Mouse (Mus musculus) mature B cell (primary cell): ENCODE measurements around the gene Afap1l2.

Source experiments
- in situ Hi-C: fragments of 300-500 bp; cut with MboI; formaldehyde crosslinking; loops from 2 replicates; pipeline ENCODE4 v1.14.3; 2019

Afap1l2 gene

GRCm38 (mm10) chr19:56976515-56976914 lies 31.5 kb downstream of the Afap1l2 start:
- in situ Hi-C loops, result no loop called here

- in situ Hi-C loops, result no loop called here
These were observed 32.5 kb downstream of the Afap1l2 start for GRCm38 (mm10) chr19:56975502-56975901.

- in situ Hi-C loops, result no loop called here
These were observed 33.9 kb downstream of the Afap1l2 start for GRCm38 (mm10) chr19:56974159-56974558.

GRCm38 (mm10) chr19:56972768-56973167 lies 35.3 kb downstream of the Afap1l2 start:
- in situ Hi-C loops, result no loop called here

GRCm38 (mm10) chr19:56971347-56971746 lies 36.7 kb downstream of the Afap1l2 start:
- in situ Hi-C loops, result no loop called here

- in situ Hi-C loops, result no loop called here
These were observed 44.2 kb downstream of the Afap1l2 start for GRCm38 (mm10) chr19:56963876-56964275.

GRCm38 (mm10) chr19:56959601-56960000 lies 48.4 kb downstream of the Afap1l2 start:
- in situ Hi-C loops, result no loop called here

- in situ Hi-C loops, result no loop called here
These were observed 49.0 kb downstream of the Afap1l2 start for GRCm38 (mm10) chr19:56959057-56959456.

GRCm38 (mm10) chr19:56958582-56959021 lies 49.4 kb downstream of the Afap1l2 start:
- in situ Hi-C loops, result no loop called here

- in situ Hi-C loops, result no loop called here
These were observed 50.0 kb downstream of the Afap1l2 start for GRCm38 (mm10) chr19:56958011-56958410.

- in situ Hi-C loops, result no loop called here
These were observed 52.2 kb downstream of the Afap1l2 start for GRCm38 (mm10) chr19:56955568-56956513.

- in situ Hi-C loops, result no loop called here
These were observed 53.2 kb downstream of the Afap1l2 start for GRCm38 (mm10) chr19:56954857-56955256.

GRCm38 (mm10) chr19:56953856-56954255 lies 54.2 kb downstream of the Afap1l2 start:
- in situ Hi-C loops, result no loop called here

GRCm38 (mm10) chr19:56950818-56951217 lies 57.2 kb downstream of the Afap1l2 start:
- in situ Hi-C loops, result no loop called here

GRCm38 (mm10) chr19:56949868-56950267 lies 58.2 kb downstream of the Afap1l2 start:
- in situ Hi-C loops, result no loop called here

GRCm38 (mm10) chr19:56947971-56948610 lies 59.9 kb downstream of the Afap1l2 start:
- in situ Hi-C loops, result no loop called here

- in situ Hi-C loops, result no loop called here
These were observed 61.3 kb downstream of the Afap1l2 start for GRCm38 (mm10) chr19:56946727-56947126.

- in situ Hi-C loops, result no loop called here
These were observed 61.8 kb downstream of the Afap1l2 start for GRCm38 (mm10) chr19:56946277-56946676.

- in situ Hi-C loops, result no loop called here
These were observed 62.4 kb downstream of the Afap1l2 start for GRCm38 (mm10) chr19:56945621-56946020.

- in situ Hi-C loops, result no loop called here
These were observed 63.2 kb downstream of the Afap1l2 start for GRCm38 (mm10) chr19:56944826-56945225.

- in situ Hi-C loops, result no loop called here
These were observed 63.8 kb downstream of the Afap1l2 start for GRCm38 (mm10) chr19:56944211-56944610.

GRCm38 (mm10) chr19:56942216-56942615 lies 65.8 kb downstream of the Afap1l2 start:
- in situ Hi-C loops, result no loop called here

- in situ Hi-C loops, result no loop called here
These were observed 67.5 kb downstream of the Afap1l2 start for GRCm38 (mm10) chr19:56940507-56940906.
